Mouse (Mus musculus): Measurements from ENCODE around the gene Aff3. TPM values are rescaled to one million over a fixed set of nuclear protein-coding genes. Genes with fewer than 3 reads are reported as not detected.

The Aff3 gene
- total and polyA plus RNA-seq, 2 experiments from 2014 or later, result 1.1 to 1.9 TPM

- ATAC-seq (ENCODE audit: insufficient read depth, low read depth) (no peak), DNase-seq (ENCODE audit: low spot score) (no peak)
- Histone ChIP-seq H3K4me1 (ENCODE audit: control insufficient read depth, insufficient read depth) (no peaks in the 10 kb centered on the region), H3K4me2 (ENCODE audit: low read depth, low read length) (no peak overlapping the region), H3K27ac (ENCODE audit: low read depth) (no peak overlapping the region), H3K27me3 (ENCODE audit: control insufficient read depth, insufficient read depth, low read length) (no peaks in the 10 kb centered on the region), H3K36me3 (replicated peaks; ENCODE audit: control insufficient read depth, insufficient read depth, low read length) (no peaks in the 10 kb centered on the region), H3K9me3 (replicated peaks; ENCODE audit: control insufficient read depth, low read length) (no peaks in the 10 kb centered on the region), H3K9ac (replicated peaks; ENCODE audit: low read depth, low read length) (no peak overlapping the region), H3K4me3 (ENCODE audit: low read depth, low read length) (no peak overlapping the region)
- TF ChIP-seq CTCF (IDR thresholded peaks at IDR 0.05; ENCODE audit: low read depth), result no peak
- no peak for TF ChIP-seq EP300 (IDR thresholded peaks at IDR 0.05; ENCODE audit: low read depth)
- 89% methylated on average over 6 of the region's 6 CpGs for WGBS
These were observed 249.2 kb downstream of the Aff3 start for GRCm38 (mm10) chr1:38415511-38415910.

GRCm38 (mm10) chr1:38411106-38411505 lies 253.6 kb downstream of the Aff3 start:
- no peak overlapping the region for H3K4me3 ChIP-seq (ENCODE audit: low read depth, low read length)
- no peaks in the 10 kb centered on the region for H3K9me3 ChIP-seq (replicated peaks; ENCODE audit: control insufficient read depth, low read length)
- H3K27me3 ChIP-seq (ENCODE audit: control insufficient read depth, insufficient read depth, low read length), result no peaks in the 10 kb centered on the region
- H3K4me2 ChIP-seq (ENCODE audit: low read depth, low read length), result no peak overlapping the region
- no peak for ATAC-seq (ENCODE audit: insufficient read depth, low read depth)
- TF ChIP-seq CTCF (IDR thresholded peaks at IDR 0.05; ENCODE audit: low read depth) (no peak), EP300 (IDR thresholded peaks at IDR 0.05; ENCODE audit: low read depth) (no peak)
- H3K36me3 ChIP-seq (replicated peaks; ENCODE audit: control insufficient read depth, insufficient read depth, low read length), result no peaks in the 10 kb centered on the region
- no peak overlapping the region for H3K27ac ChIP-seq (ENCODE audit: low read depth)
- 41% methylated on average over 4 of the region's 4 CpGs for WGBS
- no peaks in the 10 kb centered on the region for H3K4me1 ChIP-seq (ENCODE audit: control insufficient read depth, insufficient read depth)
- DNase-seq (ENCODE audit: low spot score), result no peak
- no peak overlapping the region for H3K9ac ChIP-seq (replicated peaks; ENCODE audit: low read depth, low read length)

GRCm38 (mm10) chr1:38410457-38410856 lies 254.3 kb downstream of the Aff3 start:
- 56% methylated on average over 4 of the region's 4 CpGs for WGBS
- ATAC-seq (ENCODE audit: insufficient read depth, low read depth), result no peak
- no peaks in the 10 kb centered on the region for H3K9me3 ChIP-seq (replicated peaks; ENCODE audit: control insufficient read depth, low read length)
- H3K9ac ChIP-seq (replicated peaks; ENCODE audit: low read depth, low read length), result no peak overlapping the region
- no peaks in the 10 kb centered on the region for H3K27me3 ChIP-seq (ENCODE audit: control insufficient read depth, insufficient read depth, low read length)
- no peaks in the 10 kb centered on the region for H3K4me1 ChIP-seq (ENCODE audit: control insufficient read depth, insufficient read depth)
- H3K4me3 ChIP-seq (ENCODE audit: low read depth, low read length), result no peak overlapping the region
- no peak for TF ChIP-seq EP300 (IDR thresholded peaks at IDR 0.05; ENCODE audit: low read depth)
- no peaks in the 10 kb centered on the region for H3K36me3 ChIP-seq (replicated peaks; ENCODE audit: control insufficient read depth, insufficient read depth, low read length)
- no peak for DNase-seq (ENCODE audit: low spot score)
- H3K27ac ChIP-seq (ENCODE audit: low read depth), result no peak overlapping the region
- H3K4me2 ChIP-seq (ENCODE audit: low read depth, low read length), result no peak overlapping the region

- ATAC-seq (ENCODE audit: insufficient read depth, low read depth) (no peak), DNase-seq (ENCODE audit: low spot score) (no peak)
- Histone ChIP-seq H3K27ac (ENCODE audit: low read depth) (no peak overlapping the region), H3K4me3 (ENCODE audit: low read depth, low read length) (no peak overlapping the region), H3K27me3 (ENCODE audit: control insufficient read depth, insufficient read depth, low read length) (no peaks in the 10 kb centered on the region), H3K9ac (replicated peaks; ENCODE audit: low read depth, low read length) (no peak overlapping the region), H3K4me1 (ENCODE audit: control insufficient read depth, insufficient read depth) (no peaks in the 10 kb centered on the region), H3K36me3 (replicated peaks; ENCODE audit: control insufficient read depth, insufficient read depth, low read length) (no peaks in the 10 kb centered on the region), H3K9me3 (replicated peaks; ENCODE audit: control insufficient read depth, low read length) (no peaks in the 10 kb centered on the region), H3K4me2 (ENCODE audit: low read depth, low read length) (no peak overlapping the region)
- 72% methylated on average over 3 of the region's 3 CpGs for WGBS
- TF ChIP-seq CTCF (IDR thresholded peaks at IDR 0.05; ENCODE audit: low read depth), result no peak
- no peak for TF ChIP-seq EP300 (IDR thresholded peaks at IDR 0.05; ENCODE audit: low read depth)
These were observed 256.5 kb downstream of the Aff3 start for GRCm38 (mm10) chr1:38408241-38408640.

- no peak overlapping the region for H3K27ac ChIP-seq (ENCODE audit: low read depth)
- WGBS, result 87% methylated on average over 5 of the region's 5 CpGs
- H3K36me3 ChIP-seq (replicated peaks; ENCODE audit: control insufficient read depth, insufficient read depth, low read length), result no peaks in the 10 kb centered on the region
- H3K4me3 ChIP-seq (ENCODE audit: low read depth, low read length), result no peak overlapping the region
- no peak for ATAC-seq (ENCODE audit: insufficient read depth, low read depth)
- H3K9me3 ChIP-seq (replicated peaks; ENCODE audit: control insufficient read depth, low read length), result no peaks in the 10 kb centered on the region
- peaks cover 4% of the 10 kb centered on the region; the same call in 1 of the 2 replicates for H3K4me1 ChIP-seq (ENCODE audit: control insufficient read depth, insufficient read depth)
- H3K9ac ChIP-seq (replicated peaks; ENCODE audit: low read depth, low read length), result no peak overlapping the region
- TF ChIP-seq CTCF (IDR thresholded peaks at IDR 0.05; ENCODE audit: low read depth) (no peak), EP300 (IDR thresholded peaks at IDR 0.05; ENCODE audit: low read depth) (no peak)
- H3K27me3 ChIP-seq (ENCODE audit: control insufficient read depth, insufficient read depth, low read length), result no peaks in the 10 kb centered on the region
- no peak for DNase-seq (ENCODE audit: low spot score)
- no peak overlapping the region for H3K4me2 ChIP-seq (ENCODE audit: low read depth, low read length)
These were observed 261.0 kb downstream of the Aff3 start for GRCm38 (mm10) chr1:38403781-38404180.

- Histone ChIP-seq H3K9ac (replicated peaks; ENCODE audit: low read depth, low read length) (no peak overlapping the region), H3K4me3 (ENCODE audit: low read depth, low read length) (no peak overlapping the region), H3K4me1 (ENCODE audit: control insufficient read depth, insufficient read depth) (peaks cover 4% of the 10 kb centered on the region; the same call in 1 of the 2 replicates), H3K27me3 (ENCODE audit: control insufficient read depth, insufficient read depth, low read length) (no peaks in the 10 kb centered on the region), H3K36me3 (replicated peaks; ENCODE audit: control insufficient read depth, insufficient read depth, low read length) (no peaks in the 10 kb centered on the region), H3K9me3 (replicated peaks; ENCODE audit: control insufficient read depth, low read length) (no peaks in the 10 kb centered on the region), H3K27ac (ENCODE audit: low read depth) (no peak overlapping the region), H3K4me2 (ENCODE audit: low read depth, low read length) (no peak overlapping the region)
- DNase-seq (ENCODE audit: low spot score) (no peak), ATAC-seq (ENCODE audit: insufficient read depth, low read depth) (no peak)
- TF ChIP-seq CTCF (IDR thresholded peaks at IDR 0.05; ENCODE audit: low read depth) (no peak), EP300 (IDR thresholded peaks at IDR 0.05; ENCODE audit: low read depth) (no peak)
- whole genome bisulfite sequencing, result 77% methylated on average over 4 of the region's 4 CpGs
These were observed 262.9 kb downstream of the Aff3 start for GRCm38 (mm10) chr1:38401856-38402255.

Measured in heart, postnatal 0 days (tissue).